10 mouse cellular contexts compared by ENCODE assay signal in the genomic region with DNA sequence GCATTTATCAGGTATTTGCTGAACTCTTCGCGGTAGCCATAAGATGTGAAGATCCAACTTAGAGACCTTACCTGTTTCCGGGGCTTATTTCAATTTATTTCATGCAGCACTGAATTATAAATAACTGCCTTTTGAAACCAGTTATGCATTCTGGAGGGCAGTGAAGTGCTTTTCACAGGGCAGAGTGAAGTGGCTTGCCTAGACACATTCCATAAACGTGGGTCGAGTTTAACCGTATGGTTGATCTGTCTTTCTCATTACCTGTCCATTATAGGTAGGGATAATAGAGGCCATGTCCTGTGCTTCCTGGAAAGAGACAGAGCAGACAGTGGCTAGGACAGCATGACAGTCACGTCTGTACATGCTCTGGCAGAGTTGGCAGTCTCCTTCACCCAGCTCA.
"Had no signal": no experiment of that assay in that cellular context is flagged by ENCODE, and none has a peak within 500 bp of the region (broad histone marks: within the 10 kb centered on the region; RNA-seq: fewer than 3 reads in every experiment).

No protein-coding gene starts in this region.

- H3K9me3 ChIP-seq: limb, embryonic 10.5 days; liver, embryonic 15.5 days; midbrain, embryonic 13.5 days had no signal

- H3K36me3 ChIP-seq: midbrain, embryonic 13.5 days had no signal

- H3K4me1 ChIP-seq: midbrain, embryonic 13.5 days had no signal

- H3K4me2 ChIP-seq: midbrain, embryonic 13.5 days had no signal

- H3K27me3 ChIP-seq: liver, embryonic 15.5 days; midbrain, embryonic 13.5 days had no signal

- H3K4me3 ChIP-seq: limb, embryonic 10.5 days; liver, embryonic 15.5 days; midbrain, embryonic 13.5 days had no signal

- ATAC-seq: inflammation-experienced regulatory T-cells, adult 6 months; midbrain, embryonic 13.5 days had no signal

- DNase-seq: kidney, adult 18-20 months; kidney, postnatal 14 days; right cerebral cortex, postnatal 14 days; thymus, adult 18-20 months; thymus, postnatal 14 days had no signal

- H3K27ac ChIP-seq: limb, embryonic 10.5 days; macrophage; midbrain, embryonic 13.5 days had no signal

- H3K9ac ChIP-seq: liver, embryonic 15.5 days; midbrain, embryonic 13.5 days had no signal
